Mouse (Mus musculus): ENCODE data around the gene Stra6l. TPM values are rescaled to one million over a fixed set of nuclear protein-coding genes. Genes with fewer than 3 reads are reported as not detected.

Gene Stra6l
- total and polyA plus RNA-seq, 2 experiments from 2014 or later: 0.29 to 0.38 TPM

DNA sequence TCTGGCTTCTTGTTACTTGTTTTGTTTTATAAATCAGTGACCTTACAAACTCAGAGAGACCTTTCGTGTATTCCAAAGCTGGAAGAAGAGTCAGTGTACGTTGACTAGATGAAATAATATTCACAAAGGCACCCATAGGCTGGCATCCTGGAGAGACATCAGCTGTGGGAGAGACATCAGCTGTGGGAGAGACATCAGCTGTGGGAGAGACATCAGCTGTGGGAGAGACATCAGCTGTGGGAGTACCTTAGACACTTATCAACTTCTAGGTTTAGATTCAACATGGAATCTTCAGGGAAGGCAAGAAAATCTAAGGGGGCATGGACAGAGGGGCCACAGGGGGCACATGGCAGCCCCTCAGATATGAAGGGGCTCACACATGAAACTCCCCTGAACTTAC is 2.2 kb upstream of the Stra6l start:
- Histone ChIP-seq H3K4me3 (ENCODE audit: low read depth, low read length) (no peak overlapping the region), H3K27me3 (ENCODE audit: insufficient read depth, low read length) (no peaks in the 10 kb centered on the region), H3K9me3 (ENCODE audit: low read length) (no peaks in the 10 kb centered on the region), H3K9ac (no peak overlapping the region), H3K36me3 (ENCODE audit: insufficient read depth) (no peaks in the 10 kb centered on the region), H3K27ac (ENCODE audit: low read depth, low read length) (no peak overlapping the region), H3K4me1 (ENCODE audit: insufficient read depth) (no peaks in the 10 kb centered on the region), H3K4me2 (ENCODE audit: low read depth) (no peak overlapping the region)
- ATAC-seq (no peak), DNase-seq (no peak)
- WGBS: 91% methylated on average over 2 of the region's 2 CpGs
- TF ChIP-seq CTCF (IDR thresholded peaks at IDR 0.05; ENCODE audit: low read depth): no peak

GRCm38 (mm10) chr4:45848825-45849156 is 327 bp downstream of the Stra6l start:
- WGBS: 52% methylated on average over 10 of the region's 10 CpGs
- Histone ChIP-seq H3K9ac (no peak overlapping the region), H3K27me3 (ENCODE audit: insufficient read depth, low read length) (no peaks in the 10 kb centered on the region), H3K9me3 (ENCODE audit: low read length) (no peaks in the 10 kb centered on the region), H3K4me2 (ENCODE audit: low read depth) (no peak overlapping the region), H3K4me1 (ENCODE audit: insufficient read depth) (no peaks in the 10 kb centered on the region), H3K36me3 (ENCODE audit: insufficient read depth) (no peaks in the 10 kb centered on the region), H3K27ac (ENCODE audit: low read depth, low read length) (no peak overlapping the region), H3K4me3 (ENCODE audit: low read depth, low read length) (no peak overlapping the region)
- TF ChIP-seq CTCF (IDR thresholded peaks at IDR 0.05; ENCODE audit: low read depth): no peak
- DNase-seq: no peak
- no peak for ATAC-seq

DNA sequence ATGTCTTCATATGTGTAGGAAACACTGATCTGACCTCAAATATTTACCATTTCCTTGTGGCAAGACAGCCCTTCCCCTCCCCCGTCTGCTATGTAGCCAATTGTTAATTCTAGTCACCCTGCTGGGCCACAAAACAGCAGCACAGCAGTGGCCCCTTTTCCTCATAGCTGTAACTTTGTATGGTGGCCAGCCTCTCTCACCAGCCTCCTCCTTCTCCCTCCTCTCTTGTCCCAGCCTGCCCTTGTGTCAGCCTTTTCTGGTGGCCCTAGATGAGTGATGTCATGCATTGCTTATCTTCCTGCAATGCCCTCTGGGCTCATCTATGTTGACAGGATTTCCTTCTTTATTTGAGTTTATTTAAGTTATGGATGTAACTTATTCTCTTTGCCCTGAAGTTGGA is 955 bp downstream of the Stra6l start:
- Histone ChIP-seq H3K9me3 (ENCODE audit: low read length) (no peaks in the 10 kb centered on the region), H3K4me3 (ENCODE audit: low read depth, low read length) (no peak overlapping the region), H3K27me3 (ENCODE audit: insufficient read depth, low read length) (no peaks in the 10 kb centered on the region), H3K4me1 (ENCODE audit: insufficient read depth) (no peaks in the 10 kb centered on the region), H3K9ac (no peak overlapping the region), H3K36me3 (ENCODE audit: insufficient read depth) (no peaks in the 10 kb centered on the region), H3K27ac (ENCODE audit: low read depth, low read length) (no peak overlapping the region), H3K4me2 (ENCODE audit: low read depth) (no peak overlapping the region)
- 39% methylated on average over 1 of the region's 1 CpGs for WGBS
- no peak for TF ChIP-seq CTCF (IDR thresholded peaks at IDR 0.05; ENCODE audit: low read depth)
- ATAC-seq: no peak
- DNase-seq: no peak

GRCm38 (mm10) chr4:45851640-45852051 is 3.2 kb downstream of the Stra6l start:
- H3K9ac ChIP-seq: no peak overlapping the region
- no peak overlapping the region for H3K4me3 ChIP-seq (ENCODE audit: low read depth, low read length)
- TF ChIP-seq CTCF (IDR thresholded peaks at IDR 0.05; ENCODE audit: low read depth): no peak
- no peaks in the 10 kb centered on the region for H3K27me3 ChIP-seq (ENCODE audit: insufficient read depth, low read length)
- ATAC-seq: no peak
- no peak for DNase-seq
- no peaks in the 10 kb centered on the region for H3K9me3 ChIP-seq (ENCODE audit: low read length)
- H3K4me1 ChIP-seq (ENCODE audit: insufficient read depth): no peaks in the 10 kb centered on the region
- WGBS: 50% methylated on average over 3 of the region's 3 CpGs
- H3K36me3 ChIP-seq (ENCODE audit: insufficient read depth): no peaks in the 10 kb centered on the region
- H3K27ac ChIP-seq (ENCODE audit: low read depth, low read length): no peak overlapping the region
- H3K4me2 ChIP-seq (ENCODE audit: low read depth): no peak overlapping the region

- 80% methylated on average over 15 of the region's 15 CpGs for WGBS
- no peaks in the 10 kb centered on the region for H3K9me3 ChIP-seq (ENCODE audit: low read length)
- no peaks in the 10 kb centered on the region for H3K4me1 ChIP-seq (ENCODE audit: insufficient read depth)
- no peak overlapping the region for H3K4me2 ChIP-seq (ENCODE audit: low read depth)
- H3K27me3 ChIP-seq (ENCODE audit: insufficient read depth, low read length): no peaks in the 10 kb centered on the region
- ATAC-seq (no peak), DNase-seq (no peak)
- H3K27ac ChIP-seq (ENCODE audit: low read depth, low read length): no peak overlapping the region
- TF ChIP-seq CTCF (IDR thresholded peaks at IDR 0.05; ENCODE audit: low read depth): no peak
- H3K4me3 ChIP-seq (ENCODE audit: low read depth, low read length): no peak overlapping the region
- H3K9ac ChIP-seq: no peak overlapping the region
- no peaks in the 10 kb centered on the region for H3K36me3 ChIP-seq (ENCODE audit: insufficient read depth)
Measured at GRCm38 (mm10) chr4:45853496-45854246, 5.2 kb downstream of the Stra6l start.

- no peak overlapping the region for H3K27ac ChIP-seq (ENCODE audit: low read depth, low read length)
- peak; percentile 86 for DNase-seq
- no peak overlapping the region for H3K4me2 ChIP-seq (ENCODE audit: low read depth)
- H3K36me3 ChIP-seq (ENCODE audit: insufficient read depth): no peaks in the 10 kb centered on the region
- ATAC-seq: peak; percentile 92
- TF ChIP-seq CTCF (IDR thresholded peaks at IDR 0.05; ENCODE audit: low read depth): peak; percentile 89
- H3K4me3 ChIP-seq (ENCODE audit: low read depth, low read length): no peak overlapping the region
- H3K4me1 ChIP-seq (ENCODE audit: insufficient read depth): no peaks in the 10 kb centered on the region
- H3K9me3 ChIP-seq (ENCODE audit: low read length): no peaks in the 10 kb centered on the region
- H3K27me3 ChIP-seq (ENCODE audit: insufficient read depth, low read length): no peaks in the 10 kb centered on the region
- H3K9ac ChIP-seq: no peak overlapping the region
- WGBS: 48% methylated on average over 19 of the region's 19 CpGs
Measured at GRCm38 (mm10) chr4:45855803-45856424, 7.5 kb downstream of the Stra6l start.

- TF ChIP-seq CTCF (IDR thresholded peaks at IDR 0.05; ENCODE audit: low read depth): no peak
- no peak for DNase-seq
- Histone ChIP-seq H3K9ac (no peak overlapping the region), H3K4me1 (ENCODE audit: insufficient read depth) (no peaks in the 10 kb centered on the region), H3K27ac (ENCODE audit: low read depth, low read length) (no peak overlapping the region), H3K4me3 (ENCODE audit: low read depth, low read length) (no peak overlapping the region), H3K4me2 (ENCODE audit: low read depth) (no peak overlapping the region), H3K27me3 (ENCODE audit: insufficient read depth, low read length) (no peaks in the 10 kb centered on the region), H3K9me3 (ENCODE audit: low read length) (no peaks in the 10 kb centered on the region), H3K36me3 (ENCODE audit: insufficient read depth) (no peaks in the 10 kb centered on the region)
- WGBS: 58% methylated on average over 5 of the region's 5 CpGs
- no peak for ATAC-seq
Measured at GRCm38 (mm10) chr4:45861160-45861559, 12.7 kb downstream of the Stra6l start.
